Mouse (Mus musculus) erythroblast, embryonic 14.5 days (primary cell): ENCODE results near the gene Tnfrsf19.

Experiments used
- GATA1 ChIP-seq: IDR thresholded peaks from 2 replicates; pipeline ENCODE4 v1.6.1; 2012; ENCODE audit warnings: low read length, inconsistent platforms, mixed read lengths
- TAL1 ChIP-seq: IDR thresholded peaks from 3 replicates; pipeline ENCODE4 v1.6.1; 2012; ENCODE audit warnings: low read length, inconsistent platforms, mixed read lengths

- TF ChIP-seq GATA1, result no peak
- TF ChIP-seq TAL1, result no peak
Measured at GRCm38 (mm10) chr14:61046091-61046681, at the start of gene Tnfrsf19.
